Mouse (Mus musculus): Measurements from ENCODE around the gene 1700029P11Rik. TPM values are rescaled to one million over a fixed set of nuclear protein-coding genes. Genes with fewer than 3 reads are reported as not detected.

The 1700029P11Rik gene
- polyA plus RNA-seq, 1 experiment from 2014 or later: not detected

DNA sequence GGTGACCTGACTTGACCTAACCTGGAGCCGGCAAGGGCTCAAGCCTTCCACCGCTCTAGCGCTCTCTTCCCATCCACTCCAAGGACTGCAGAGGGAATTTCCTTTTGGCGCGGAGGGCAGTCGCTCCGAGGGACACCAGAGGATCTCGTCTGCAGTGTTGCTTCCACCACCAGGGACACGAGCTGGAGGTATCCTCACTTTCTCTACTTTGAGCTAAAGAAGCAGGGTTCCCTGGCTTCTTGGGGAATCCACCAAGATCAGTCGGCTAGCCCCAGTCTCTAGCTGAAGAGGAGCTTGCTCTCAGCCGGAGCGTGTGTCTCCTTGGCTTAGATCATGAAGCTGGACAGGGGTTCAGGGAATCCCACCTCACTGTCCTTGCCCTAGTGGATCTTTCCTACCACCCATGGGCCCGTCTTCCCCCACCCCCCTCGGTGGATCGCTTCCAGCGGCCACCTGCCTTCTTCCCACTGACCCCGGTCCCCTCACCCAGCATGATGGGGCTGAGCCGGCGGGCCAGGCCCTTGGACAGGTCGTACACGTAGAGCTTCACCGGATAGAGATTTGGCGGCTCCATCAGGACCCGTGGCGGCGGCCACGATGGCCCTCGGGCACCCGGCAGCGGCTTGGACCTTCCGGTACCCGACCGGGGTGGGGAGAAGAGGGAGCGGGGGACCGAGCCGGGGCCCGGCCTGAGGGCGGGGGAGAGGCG, 35.2 kb downstream of the 1700029P11Rik start:
- no peaks in the 10 kb centered on the region for H3K9me3 ChIP-seq (replicated peaks)
- peaks cover 55% of the 10 kb centered on the region for H3K4me1 ChIP-seq (replicated peaks)
- H3K9ac ChIP-seq: peak overlapping the region; percentile 97
- peak overlapping the region; percentile 89 for H3K4me2 ChIP-seq
- H3K4me3 ChIP-seq (replicated peaks): peak overlapping the region; percentile 94
- no peaks in the 10 kb centered on the region for H3K27me3 ChIP-seq
- peak; percentile 29 for DNase-seq
- peaks cover 27% of the 10 kb centered on the region for H3K36me3 ChIP-seq
- peak overlapping the region; percentile 86 for H3K27ac ChIP-seq
- ATAC-seq (ENCODE audit: low read depth): no peak
- under 1% methylated on average over 39 of the region's 39 CpGs for WGBS (ENCODE audit: insufficient replicate concordance)

GRCm38 (mm10) chr15:82016101-82016808, 35.9 kb downstream of the 1700029P11Rik start:
- H3K9ac ChIP-seq: peak overlapping the region; percentile 97
- peak overlapping the region; percentile 94 for H3K4me3 ChIP-seq (replicated peaks)
- H3K36me3 ChIP-seq: peaks cover 32% of the 10 kb centered on the region
- under 1% methylated on average over 53 of the region's 53 CpGs for WGBS (ENCODE audit: insufficient replicate concordance)
- H3K27ac ChIP-seq: peak overlapping the region; percentile 86
- peak; percentile 100 for DNase-seq
- no peaks in the 10 kb centered on the region for H3K9me3 ChIP-seq (replicated peaks)
- peaks cover 55% of the 10 kb centered on the region for H3K4me1 ChIP-seq (replicated peaks)
- peak overlapping the region; percentile 89 for H3K4me2 ChIP-seq
- ATAC-seq (ENCODE audit: low read depth): peak; percentile 96
- no peaks in the 10 kb centered on the region for H3K27me3 ChIP-seq

DNA sequence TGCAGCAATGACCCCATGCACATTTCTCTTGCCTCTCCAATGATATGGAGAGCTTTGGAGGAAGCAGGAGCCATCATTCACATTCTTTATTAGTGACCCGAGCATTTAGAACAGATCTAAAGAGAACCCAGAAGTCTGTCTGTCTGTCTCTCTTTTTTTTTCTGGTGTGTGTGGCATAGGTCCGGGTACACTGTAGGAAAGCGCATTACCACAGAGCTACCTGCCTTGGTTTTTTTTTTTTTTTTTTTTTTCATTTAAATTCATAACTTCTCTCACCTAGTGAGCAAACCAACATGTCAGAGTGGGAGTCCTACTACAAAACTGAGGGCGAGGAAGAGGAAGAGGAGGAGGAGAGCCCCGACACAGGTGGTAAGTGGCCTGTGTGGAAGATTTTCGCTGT, 36.5 kb downstream of the 1700029P11Rik start:
- 4% methylated on average over 6 of the region's 6 CpGs for WGBS (ENCODE audit: insufficient replicate concordance)
- no peak for ATAC-seq (ENCODE audit: low read depth)

GRCm38 (mm10) chr15:82017461-82017860, 37.1 kb downstream of the 1700029P11Rik start:
- 41% methylated on average over 4 of the region's 4 CpGs for WGBS (ENCODE audit: insufficient replicate concordance)
- Histone ChIP-seq H3K4me3 (replicated peaks) (peak overlapping the region; percentile 94), H3K4me1 (replicated peaks) (peaks cover 50% of the 10 kb centered on the region)

More for the DNA sequence above, 36.5 kb downstream of the 1700029P11Rik start:
- H3K27ac ChIP-seq: peak overlapping the region; percentile 86
- H3K36me3 ChIP-seq: peaks cover 37% of the 10 kb centered on the region
- no peaks in the 10 kb centered on the region for H3K9me3 ChIP-seq (replicated peaks)
- peak overlapping the region; percentile 88 for H3K4me2 ChIP-seq
- H3K27me3 ChIP-seq: no peaks in the 10 kb centered on the region
- H3K4me1 ChIP-seq (replicated peaks): peaks cover 55% of the 10 kb centered on the region
- peak overlapping the region; percentile 94 for H3K4me3 ChIP-seq (replicated peaks)
- H3K9ac ChIP-seq: peak overlapping the region; percentile 82
- DNase-seq: no peak

GRCm38 (mm10) chr15:82019288-82019687, 38.9 kb downstream of the 1700029P11Rik start:
- no peak for ATAC-seq (ENCODE audit: low read depth)
- no peak for DNase-seq
- H3K36me3 ChIP-seq: peaks cover 54% of the 10 kb centered on the region

More at GRCm38 (mm10) chr15:82017461-82017860, 37.1 kb downstream of the 1700029P11Rik start:
- Histone ChIP-seq H3K9me3 (replicated peaks) (no peaks in the 10 kb centered on the region), H3K27me3 (no peaks in the 10 kb centered on the region), H3K36me3 (peaks cover 37% of the 10 kb centered on the region), H3K27ac (peak overlapping the region; percentile 19; the same call in 1 of the 2 replicates), H3K9ac (peak overlapping the region; percentile 60), H3K4me2 (peak overlapping the region; percentile 88)
- ATAC-seq (ENCODE audit: low read depth) (no peak), DNase-seq (no peak)

GRCm38 (mm10) chr15:82022535-82023088, 42.3 kb downstream of the 1700029P11Rik start:
- Histone ChIP-seq H3K27ac (no peak overlapping the region), H3K27me3 (no peaks in the 10 kb centered on the region), H3K4me1 (replicated peaks) (peaks cover 15% of the 10 kb centered on the region), H3K36me3 (peaks cover 87% of the 10 kb centered on the region), H3K4me3 (replicated peaks) (no peak overlapping the region), H3K9me3 (replicated peaks) (no peaks in the 10 kb centered on the region), H3K4me2 (no peak overlapping the region), H3K9ac (no peak overlapping the region)
- ATAC-seq (ENCODE audit: low read depth): no peak
- 76% methylated on average over 13 of the region's 13 CpGs for WGBS (ENCODE audit: insufficient replicate concordance)
- DNase-seq: no peak

More at GRCm38 (mm10) chr15:82019288-82019687, 38.9 kb downstream of the 1700029P11Rik start:
- H3K9me3 ChIP-seq (replicated peaks): no peaks in the 10 kb centered on the region
- 0 out of 2 replicates have a peak overlapping the region, but pooled peaks have one; percentile 4 for H3K27ac ChIP-seq
- H3K4me2 ChIP-seq: no peak overlapping the region
- no peak overlapping the region for H3K4me3 ChIP-seq (replicated peaks)
- H3K27me3 ChIP-seq: no peaks in the 10 kb centered on the region
- H3K9ac ChIP-seq: no peak overlapping the region
- WGBS (ENCODE audit: insufficient replicate concordance): 63% methylated on average over 3 of the region's 3 CpGs
- H3K4me1 ChIP-seq (replicated peaks): peaks cover 34% of the 10 kb centered on the region

GRCm38 (mm10) chr15:82023965-82024635, 43.8 kb downstream of the 1700029P11Rik start:
- Histone ChIP-seq H3K4me2 (no peak overlapping the region), H3K36me3 (peaks cover 95% of the 10 kb centered on the region), H3K9ac (no peak overlapping the region), H3K4me1 (replicated peaks) (peaks cover 4% of the 10 kb centered on the region), H3K27ac (no peak overlapping the region), H3K4me3 (replicated peaks) (no peak overlapping the region), H3K27me3 (no peaks in the 10 kb centered on the region), H3K9me3 (replicated peaks) (no peaks in the 10 kb centered on the region)
- 84% methylated on average over 6 of the region's 6 CpGs for WGBS (ENCODE audit: insufficient replicate concordance)
- DNase-seq (no peak), ATAC-seq (ENCODE audit: low read depth) (no peak)

DNA sequence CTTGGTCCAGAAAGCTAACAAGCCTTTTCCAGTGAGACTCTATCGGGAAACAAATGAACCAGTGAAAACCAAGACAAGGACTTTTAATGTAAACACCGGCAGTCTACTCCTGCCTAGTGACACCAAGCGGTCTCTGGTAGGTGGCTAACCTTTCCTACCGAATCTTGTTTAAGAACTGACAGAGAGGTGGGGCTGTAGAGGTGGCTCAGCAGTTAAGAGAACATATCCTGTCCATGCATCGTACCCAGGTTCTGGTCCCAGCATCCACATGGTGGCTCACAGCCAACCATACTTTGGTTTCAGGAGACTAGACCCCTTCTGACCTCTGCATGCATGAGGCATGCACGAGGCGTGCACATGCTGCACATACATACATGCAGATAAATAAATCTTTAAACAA, 46.9 kb downstream of the 1700029P11Rik start:
- no peak overlapping the region for H3K27ac ChIP-seq
- peaks cover 98% of the 10 kb centered on the region for H3K36me3 ChIP-seq
- ATAC-seq (ENCODE audit: low read depth): no peak

DNA sequence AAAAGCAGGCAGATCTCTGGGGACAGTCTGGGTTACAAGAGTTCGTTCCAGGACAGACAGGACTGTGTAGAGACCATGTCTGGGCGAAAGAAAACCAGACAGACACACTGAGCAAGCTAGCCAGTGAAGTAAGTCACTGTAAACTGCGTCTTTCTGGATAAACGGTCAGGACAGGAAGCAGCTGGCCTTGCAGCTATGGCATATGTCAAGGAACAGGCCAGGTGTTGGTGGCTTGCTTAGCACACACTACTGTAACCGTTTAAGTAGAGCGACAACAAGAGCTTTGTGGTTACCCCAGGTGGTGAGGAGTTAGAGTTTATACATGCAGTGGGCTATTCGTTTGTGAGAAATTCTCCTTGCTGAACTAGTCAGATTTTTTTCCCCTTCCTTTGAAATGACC, 47.4 kb downstream of the 1700029P11Rik start:
- H3K27me3 ChIP-seq: no peaks in the 10 kb centered on the region
- WGBS (ENCODE audit: insufficient replicate concordance): 87% methylated on average over 7 of the region's 7 CpGs

More for the DNA sequence above, 46.9 kb downstream of the 1700029P11Rik start:
- Histone ChIP-seq H3K4me2 (no peak overlapping the region), H3K4me1 (replicated peaks) (peaks cover 4% of the 10 kb centered on the region; the same call in 1 of the 2 replicates), H3K4me3 (replicated peaks) (no peak overlapping the region), H3K27me3 (no peaks in the 10 kb centered on the region), H3K9me3 (replicated peaks) (no peaks in the 10 kb centered on the region), H3K9ac (no peak overlapping the region)
- 88% methylated on average over 7 of the region's 7 CpGs for WGBS (ENCODE audit: insufficient replicate concordance)
- DNase-seq: no peak

More for the DNA sequence above, 47.4 kb downstream of the 1700029P11Rik start:
- Histone ChIP-seq H3K27ac (no peak overlapping the region), H3K4me1 (replicated peaks) (peaks cover 4% of the 10 kb centered on the region; the same call in 1 of the 2 replicates), H3K9ac (no peak overlapping the region), H3K9me3 (replicated peaks) (no peaks in the 10 kb centered on the region), H3K36me3 (peaks cover 98% of the 10 kb centered on the region), H3K4me2 (no peak overlapping the region), H3K4me3 (replicated peaks) (no peak overlapping the region)
- ATAC-seq (ENCODE audit: low read depth) (no peak), DNase-seq (no peak)
